Mouse (Mus musculus): Measurements from ENCODE around the gene Hk1. TPM values are rescaled to one million over a fixed set of nuclear protein-coding genes. Genes with fewer than 3 reads are reported as not detected.

Gene Hk1
- polyA plus RNA-seq, 1 experiment = 103 TPM

- Histone ChIP-seq H3K79me2 (ENCODE audit: control insufficient read depth, insufficient read depth) (peaks cover 37% of the 10 kb centered on the region), H3K27me3 (ENCODE audit: control insufficient read depth, insufficient read depth, insufficient read length) (no peaks in the 10 kb centered on the region), H3ac (ENCODE audit: control insufficient read depth, insufficient read length) (peak overlapping the region; percentile 1), H3K4me3 (peak overlapping the region; percentile 76), H3K4me2 (ENCODE audit: low read depth) (peak overlapping the region; percentile 93), H3K36me3 (ENCODE audit: control insufficient read depth, insufficient read depth) (no peaks in the 10 kb centered on the region)
- no peak for TF ChIP-seq POLR2AphosphoS2 (IDR thresholded peaks at IDR 0.05; ENCODE audit: insufficient read length, low read depth)
- TF ChIP-seq CEBPB (IDR thresholded peaks at IDR 0.05; ENCODE audit: insufficient read depth, poor library complexity, severe bottlenecking) = no peak
- TF ChIP-seq SRF (IDR thresholded peaks at IDR 0.05; ENCODE audit: control insufficient read depth, insufficient read length, low read depth) = peak; percentile 96
- peak; percentile 55 for TF ChIP-seq TCF12 (IDR thresholded peaks at IDR 0.05; ENCODE audit: insufficient read depth, poor library complexity, severe bottlenecking)
- no peak for TF ChIP-seq E2F4 (IDR thresholded peaks at IDR 0.05; ENCODE audit: insufficient read depth)
- peak; percentile 52 for TF ChIP-seq TCF3 (IDR thresholded peaks at IDR 0.05; ENCODE audit: insufficient read length, low read depth)
- peak; percentile 58 to 86 (median 76) for TF ChIP-seq MYOG (IDR thresholded peaks at IDR 0.05; ENCODE audit: control insufficient read depth in 1 of 3, insufficient read depth in 1 of 3, insufficient read length in 2 of 3, low read depth in 2 of 3)
- no peak for TF ChIP-seq USF1 (IDR thresholded peaks at IDR 0.05; ENCODE audit: low read depth)
- peak; percentile 81 to 84 (median 84) for TF ChIP-seq MYOD1 (IDR thresholded peaks at IDR 0.05; ENCODE audit: control insufficient read depth in 1 of 3, insufficient read length in 2 of 3, low read depth in 2 of 3)
- TF ChIP-seq REST (IDR thresholded peaks at IDR 0.05; ENCODE audit: insufficient read depth, insufficient read length) = no peak
- TF ChIP-seq MAX (IDR thresholded peaks at IDR 0.05; ENCODE audit: low read depth) = no peak
- no peak for TF ChIP-seq POLR2A (IDR thresholded peaks at IDR 0.05; ENCODE audit: insufficient read length, low read depth)
These were observed 40.3 kb downstream of the Hk1 start for GRCm38 (mm10) chr10:62339211-62340094.

GRCm38 (mm10) chr10:62338626-62339025, 41.1 kb downstream of the Hk1 start:
- no peak overlapping the region for H3ac ChIP-seq (ENCODE audit: control insufficient read depth, insufficient read length)
- peak; percentile 2 for TF ChIP-seq POLR2A (IDR thresholded peaks at IDR 0.05; ENCODE audit: insufficient read length, low read depth)
- TF ChIP-seq MYOD1 (IDR thresholded peaks at IDR 0.05; ENCODE audit: control insufficient read depth in 1 of 3, insufficient read length in 2 of 3, low read depth in 2 of 3) = peak in 1 of 3 experiments; percentile 26
- no peak for TF ChIP-seq REST (IDR thresholded peaks at IDR 0.05; ENCODE audit: insufficient read depth, insufficient read length)
- peaks cover 43% of the 10 kb centered on the region for H3K79me2 ChIP-seq (ENCODE audit: control insufficient read depth, insufficient read depth)
- no peaks in the 10 kb centered on the region for H3K36me3 ChIP-seq (ENCODE audit: control insufficient read depth, insufficient read depth)
- peak overlapping the region; percentile 93 for H3K4me2 ChIP-seq (ENCODE audit: low read depth)
- no peaks in the 10 kb centered on the region for H3K27me3 ChIP-seq (ENCODE audit: control insufficient read depth, insufficient read depth, insufficient read length)
- H3K4me3 ChIP-seq = peak overlapping the region; percentile 76

- Histone ChIP-seq H3K4me3 (peak overlapping the region; percentile 76), H3K79me2 (ENCODE audit: control insufficient read depth, insufficient read depth) (peaks cover 47% of the 10 kb centered on the region), H3K27me3 (ENCODE audit: control insufficient read depth, insufficient read depth, insufficient read length) (no peaks in the 10 kb centered on the region), H3ac (ENCODE audit: control insufficient read depth, insufficient read length) (no peak overlapping the region), H3K4me2 (ENCODE audit: low read depth) (peak overlapping the region; percentile 93), H3K36me3 (ENCODE audit: control insufficient read depth, insufficient read depth) (no peaks in the 10 kb centered on the region)
- TF ChIP-seq MYOG (IDR thresholded peaks at IDR 0.05; ENCODE audit: control insufficient read depth in 1 of 3, insufficient read depth in 1 of 3, insufficient read length in 2 of 3, low read depth in 2 of 3) (peak in 2 of 3 experiments; percentile 87 to 96), CEBPB (IDR thresholded peaks at IDR 0.05; ENCODE audit: insufficient read depth, poor library complexity, severe bottlenecking) (no peak), E2F4 (IDR thresholded peaks at IDR 0.05; ENCODE audit: insufficient read depth) (no peak), MAX (IDR thresholded peaks at IDR 0.05; ENCODE audit: low read depth) (no peak), POLR2AphosphoS2 (IDR thresholded peaks at IDR 0.05; ENCODE audit: insufficient read length, low read depth) (no peak), TCF3 (IDR thresholded peaks at IDR 0.05; ENCODE audit: insufficient read length, low read depth) (peak; percentile 62), MYOD1 (IDR thresholded peaks at IDR 0.05; ENCODE audit: control insufficient read depth in 1 of 3, insufficient read length in 2 of 3, low read depth in 2 of 3) (peak in 2 of 3 experiments; percentile 65 to 95), TCF12 (IDR thresholded peaks at IDR 0.05; ENCODE audit: insufficient read depth, poor library complexity, severe bottlenecking) (peak; percentile 14), SRF (IDR thresholded peaks at IDR 0.05; ENCODE audit: control insufficient read depth, insufficient read length, low read depth) (no peak), POLR2A (IDR thresholded peaks at IDR 0.05; ENCODE audit: insufficient read length, low read depth) (peak; percentile 6), USF1 (IDR thresholded peaks at IDR 0.05; ENCODE audit: low read depth) (no peak), REST (IDR thresholded peaks at IDR 0.05; ENCODE audit: insufficient read depth, insufficient read length) (no peak)
These were observed 41.5 kb downstream of the Hk1 start for GRCm38 (mm10) chr10:62338176-62338575.

- Histone ChIP-seq H3K4me2 (ENCODE audit: low read depth) (peak overlapping the region; percentile 93), H3K27me3 (ENCODE audit: control insufficient read depth, insufficient read depth, insufficient read length) (no peaks in the 10 kb centered on the region), H3K79me2 (ENCODE audit: control insufficient read depth, insufficient read depth) (peaks cover 60% of the 10 kb centered on the region), H3ac (ENCODE audit: control insufficient read depth, insufficient read length) (no peak overlapping the region), H3K4me3 (no peak overlapping the region), H3K36me3 (ENCODE audit: control insufficient read depth, insufficient read depth) (no peaks in the 10 kb centered on the region)
- no peak for TF ChIP-seq SRF (IDR thresholded peaks at IDR 0.05; ENCODE audit: control insufficient read depth, insufficient read length, low read depth)
- TF ChIP-seq USF1 (IDR thresholded peaks at IDR 0.05; ENCODE audit: low read depth) = no peak
- TF ChIP-seq MYOD1 (IDR thresholded peaks at IDR 0.05; ENCODE audit: control insufficient read depth in 1 of 3, insufficient read length in 2 of 3, low read depth in 2 of 3) = no peak
- TF ChIP-seq REST (IDR thresholded peaks at IDR 0.05; ENCODE audit: insufficient read depth, insufficient read length) = no peak
These were observed 42.8 kb downstream of the Hk1 start for GRCm38 (mm10) chr10:62336601-62337578.

Measured in myocyte (in vitro differentiated cells).